Mouse (Mus musculus) gastrocnemius, adult 18-20 months (tissue): ENCODE data around the gene 1700123O20Rik. TPM values are rescaled to one million over a fixed set of nuclear protein-coding genes. Genes with fewer than 3 reads are reported as not detected.

Source experiments
- DNase-seq: peaks from one replicate; pipeline ENCODE4 v3.0.0; 2021; ENCODE audit warnings: low spot score
- total RNA-seq, 2 experiments: library from RNA; stranded (reverse); gene quantifications; 2 replicates each; pipeline ENCODE4 v1.2.3; 2021

Gene 1700123O20Rik
- total RNA-seq, 2 experiments from 2014 or later = 7.8 to 10.6 TPM

- no peak for DNase-seq
Observed at GRCm38 (mm10) chr14:54676290-54676689, 9.7 kb upstream of the 1700123O20Rik start.

GRCm38 (mm10) chr14:54678657-54679304 is 7.2 kb upstream of the 1700123O20Rik start:
- no peak for DNase-seq

GRCm38 (mm10) chr14:54682396-54682795 is 3.6 kb upstream of the 1700123O20Rik start:
- no peak for DNase-seq

GRCm38 (mm10) chr14:54685471-54685870 is 545 bp upstream of the 1700123O20Rik start:
- DNase-seq = no peak

GRCm38 (mm10) chr14:54686522-54687143 is 617 bp downstream of the 1700123O20Rik start, which contains the start of gene Acin1:
Acin1 (minus strand) TSS chr14:54686931.
- DNase-seq = peak; percentile 100

GRCm38 (mm10) chr14:54687251-54687650 is 1.2 kb downstream of the 1700123O20Rik start:
- DNase-seq = no peak

GRCm38 (mm10) chr14:54695042-54695441 is 9.0 kb downstream of the 1700123O20Rik start:
- DNase-seq = no peak

GRCm38 (mm10) chr14:54696752-54697151 is 10.7 kb downstream of the 1700123O20Rik start:
- DNase-seq = no peak

- DNase-seq = no peak
Observed at GRCm38 (mm10) chr14:54698733-54699132, 12.7 kb downstream of the 1700123O20Rik start, which contains the start of gene Gm29776. Gm29776 (minus strand) TSS chr14:54698833.

GRCm38 (mm10) chr14:54699586-54699985 is 13.6 kb downstream of the 1700123O20Rik start:
- DNase-seq = no peak

- peak; percentile 82 for DNase-seq
Observed at GRCm38 (mm10) chr14:54701298-54701697, 15.3 kb downstream of the 1700123O20Rik start.

- DNase-seq = no peak
Observed at GRCm38 (mm10) chr14:54703207-54703606, 17.2 kb downstream of the 1700123O20Rik start.

GRCm38 (mm10) chr14:54705844-54706243 is 19.8 kb downstream of the 1700123O20Rik start:
- DNase-seq = no peak

GRCm38 (mm10) chr14:54706589-54707320 is 20.7 kb downstream of the 1700123O20Rik start:
- no peak for DNase-seq

- DNase-seq = no peak
Observed at GRCm38 (mm10) chr14:54709054-54709453, 23.0 kb downstream of the 1700123O20Rik start.

GRCm38 (mm10) chr14:54712074-54712473 is 26.1 kb downstream of the 1700123O20Rik start, which contains the start of gene Cebpe:
Cebpe (minus strand) TSS chr14:54712174.
- no peak for DNase-seq

GRCm38 (mm10) chr14:54712861-54713260 is 26.8 kb downstream of the 1700123O20Rik start:
- no peak for DNase-seq

- peak; percentile 69 for DNase-seq
Observed at GRCm38 (mm10) chr14:54714121-54714520, 28.1 kb downstream of the 1700123O20Rik start.

GRCm38 (mm10) chr14:54714617-54715081 is 28.6 kb downstream of the 1700123O20Rik start:
- DNase-seq = peak; percentile 23

- DNase-seq = no peak
Observed at GRCm38 (mm10) chr14:54715402-54715801, 29.4 kb downstream of the 1700123O20Rik start.

GRCm38 (mm10) chr14:54720041-54720440 is 34.0 kb downstream of the 1700123O20Rik start:
- no peak for DNase-seq
